Mouse (Mus musculus) left cerebral cortex, adult 11 months (tissue): ENCODE measurements around the gene Tial1.

Experiments used
- DNase-seq: peaks from one replicate; pipeline ENCODE4 v3.0.0; 2022; ENCODE audit warnings: low spot score

Gene Tial1

GRCm38 (mm10) chr7:128416664-128417063 is 44.9 kb downstream of the Tial1 start:
- no peak for DNase-seq

DNA sequence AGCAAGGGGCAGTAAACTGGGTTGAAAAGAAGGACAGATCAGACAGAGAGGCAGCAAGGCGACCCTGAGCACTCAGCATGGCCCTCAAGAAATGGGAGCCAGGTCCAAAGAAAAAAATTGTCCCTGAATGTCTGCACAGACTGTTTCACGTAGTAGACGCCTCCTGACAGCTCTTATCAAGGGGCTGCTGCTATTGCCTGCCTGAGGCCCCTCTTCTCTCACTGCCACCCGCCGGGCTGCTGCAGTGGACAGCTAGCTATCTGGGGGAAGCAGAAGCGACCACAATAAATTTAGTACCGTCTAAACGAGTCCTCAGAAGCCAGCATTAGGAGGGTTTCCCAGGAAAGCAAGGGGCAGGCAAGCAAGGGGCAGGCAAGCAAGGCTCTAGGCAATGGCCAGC is 47.1 kb downstream of the Tial1 start:
- DNase-seq = no peak

- no peak for DNase-seq
Observed at GRCm38 (mm10) chr7:128412071-128412833, 49.3 kb downstream of the Tial1 start.

- DNase-seq = no peak
Observed at GRCm38 (mm10) chr7:128410708-128411413, 50.7 kb downstream of the Tial1 start.

DNA sequence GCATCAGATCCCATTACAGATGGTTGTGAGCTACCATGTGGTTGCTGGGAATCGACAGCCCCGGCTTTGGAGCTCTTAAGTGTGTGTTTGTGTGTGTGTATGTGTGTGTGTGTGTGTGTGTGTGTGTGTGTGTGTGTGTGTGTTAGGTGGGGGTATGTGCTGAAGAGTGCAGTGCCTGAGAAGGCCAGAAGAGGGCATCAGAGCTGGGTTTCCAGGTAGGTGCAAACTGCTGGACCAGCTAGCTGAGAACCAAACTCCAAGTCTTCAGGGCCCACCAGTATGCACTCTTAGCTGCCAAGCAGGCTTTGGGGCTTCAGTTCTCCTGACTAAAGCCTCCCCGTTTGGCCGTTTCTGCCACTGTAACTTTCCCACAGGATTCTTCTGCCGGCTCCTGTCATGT is 53.3 kb downstream of the Tial1 start:
- no peak for DNase-seq

GRCm38 (mm10) chr7:128403988-128404387 is 57.5 kb downstream of the Tial1 start:
- DNase-seq = no peak

DNA sequence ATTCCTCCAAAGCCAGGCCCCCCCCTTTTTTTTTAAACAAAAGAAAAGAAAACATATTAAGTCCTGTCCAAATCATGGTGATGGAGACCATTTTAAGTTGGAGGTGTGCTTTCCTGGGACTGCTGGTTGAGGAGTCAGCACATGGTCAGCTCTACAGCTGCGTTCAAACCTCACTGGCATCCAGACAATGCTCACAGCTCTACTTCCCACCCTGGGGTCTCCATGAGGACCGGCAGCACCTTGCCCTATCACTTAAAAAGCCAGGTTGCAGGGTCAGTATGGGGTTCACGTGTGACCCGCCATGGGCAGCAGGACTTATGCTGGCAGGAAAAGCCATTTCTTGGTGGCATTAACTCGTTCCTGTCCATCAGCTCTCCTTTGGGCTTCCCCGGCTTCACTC is 57.9 kb downstream of the Tial1 start:
- no peak for DNase-seq

GRCm38 (mm10) chr7:128403128-128403527 is 58.4 kb downstream of the Tial1 start:
- no peak for DNase-seq

DNA sequence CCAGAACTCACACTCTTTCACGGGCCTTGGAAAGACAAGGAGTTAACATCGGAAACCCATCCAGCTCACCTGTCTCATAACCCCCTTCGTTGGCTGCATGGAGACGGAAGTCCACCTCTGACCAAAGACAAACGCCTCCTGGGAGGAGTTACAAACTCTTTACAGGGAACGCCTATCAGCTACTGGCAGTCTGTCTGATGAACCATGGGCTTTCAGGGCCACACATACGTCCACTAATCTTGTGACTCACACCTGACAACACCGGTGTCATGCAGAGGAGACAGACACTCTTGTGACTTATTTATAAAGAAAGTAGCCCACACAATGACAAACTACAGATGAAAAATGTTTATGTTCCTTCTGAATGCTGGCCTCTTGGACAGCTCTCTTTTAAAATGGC is 58.9 kb downstream of the Tial1 start:
- DNase-seq = no peak

- DNase-seq = no peak
Observed at GRCm38 (mm10) chr7:128398664-128399063, 62.9 kb downstream of the Tial1 start.

- no peak for DNase-seq
Observed at GRCm38 (mm10) chr7:128397066-128397465, 64.5 kb downstream of the Tial1 start.

DNA sequence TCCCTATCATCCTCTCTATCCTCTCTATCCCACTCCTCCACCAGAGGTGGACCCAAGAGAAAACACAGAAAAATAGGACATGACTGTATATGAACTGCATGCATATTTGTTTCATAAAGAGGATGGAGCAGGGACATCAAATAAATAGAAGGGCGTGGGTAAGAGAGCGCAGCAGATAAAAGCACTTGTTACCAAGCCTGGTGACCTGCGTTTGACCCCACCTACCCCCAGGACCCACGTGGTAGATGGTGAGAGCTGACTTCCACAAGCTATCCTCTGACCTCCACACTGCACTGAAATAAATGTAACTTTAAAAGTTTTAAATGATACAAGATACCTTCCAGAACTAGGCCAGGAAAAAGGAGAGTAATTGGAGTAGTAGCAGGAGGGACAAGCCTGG is 67.8 kb downstream of the Tial1 start:
- no peak for DNase-seq

DNA sequence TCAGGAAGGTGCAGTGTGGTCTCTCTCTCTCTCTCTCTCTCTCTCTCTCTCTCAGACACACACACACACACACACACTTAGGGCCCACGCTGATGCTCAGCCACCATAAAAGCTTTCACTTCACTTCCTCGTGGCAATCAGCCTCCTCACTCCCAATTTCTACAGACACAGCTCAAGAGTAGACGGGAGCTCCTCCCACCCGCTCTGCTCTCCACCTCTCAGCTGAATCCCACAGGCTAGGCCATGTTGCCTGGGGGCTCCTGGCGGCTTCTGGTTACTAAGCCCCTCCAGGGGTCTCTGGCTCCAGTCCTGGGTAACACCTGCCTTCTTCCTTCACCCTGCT is 68.6 kb downstream of the Tial1 start:
- no peak for DNase-seq

GRCm38 (mm10) chr7:128392071-128392971 is 69.2 kb downstream of the Tial1 start:
- DNase-seq = no peak

- no peak for DNase-seq
Observed at GRCm38 (mm10) chr7:128391267-128392057, 70.1 kb downstream of the Tial1 start.
